Mouse (Mus musculus): ENCODE data around the gene Atrn.

Atrn gene

DNA sequence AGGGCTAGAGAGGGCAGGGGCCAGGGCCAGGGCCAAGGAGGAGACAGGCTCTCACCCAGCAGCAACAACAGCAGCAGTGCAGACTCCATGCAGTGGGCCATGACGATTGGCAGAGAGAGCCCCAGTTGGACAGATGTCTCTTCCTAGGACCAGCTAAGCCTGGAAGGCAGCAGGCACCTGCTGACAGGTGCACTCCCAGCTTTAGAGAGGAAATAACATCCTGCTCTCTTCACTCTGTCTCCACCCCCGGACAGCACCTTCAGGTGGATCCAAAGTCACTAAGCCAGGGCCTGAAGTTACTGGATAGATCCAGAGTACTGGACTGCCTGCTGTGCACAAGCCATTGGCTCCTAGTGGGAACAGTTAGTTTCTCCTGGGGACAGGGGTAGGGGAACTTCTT, 136.7 kb downstream of the Atrn start, which contains the start of gene Gfra4:
Gene Gfra4 (minus strand): TSS at position 101 of the 400 bp plus-strand sequence.
- DNase-seq: no peak

DNA sequence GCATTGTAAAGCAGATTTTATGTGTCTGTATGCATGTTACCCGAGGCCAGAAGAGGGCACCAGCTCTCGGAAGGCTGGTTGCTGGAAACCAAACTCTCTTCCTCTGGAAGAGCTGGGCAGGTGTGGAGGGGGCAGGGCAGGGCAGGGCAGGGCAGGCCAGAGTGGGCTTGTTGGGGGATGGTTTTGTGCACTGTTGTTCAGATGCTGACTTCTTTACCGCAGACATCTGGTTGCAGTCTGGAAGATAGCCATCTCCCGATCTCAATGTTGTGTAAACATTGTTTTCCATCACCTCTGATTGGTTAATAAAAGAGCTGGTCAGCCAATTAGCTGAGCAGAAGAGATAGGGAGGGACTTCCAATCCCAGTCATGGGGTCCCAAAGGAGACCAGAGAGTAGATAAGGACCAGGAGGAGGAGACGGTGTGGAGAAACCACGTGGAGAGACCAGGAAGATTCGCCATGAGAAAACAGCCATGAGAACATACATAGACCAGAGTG, 138.1 kb downstream of the Atrn start:
- no peak for DNase-seq

DNA sequence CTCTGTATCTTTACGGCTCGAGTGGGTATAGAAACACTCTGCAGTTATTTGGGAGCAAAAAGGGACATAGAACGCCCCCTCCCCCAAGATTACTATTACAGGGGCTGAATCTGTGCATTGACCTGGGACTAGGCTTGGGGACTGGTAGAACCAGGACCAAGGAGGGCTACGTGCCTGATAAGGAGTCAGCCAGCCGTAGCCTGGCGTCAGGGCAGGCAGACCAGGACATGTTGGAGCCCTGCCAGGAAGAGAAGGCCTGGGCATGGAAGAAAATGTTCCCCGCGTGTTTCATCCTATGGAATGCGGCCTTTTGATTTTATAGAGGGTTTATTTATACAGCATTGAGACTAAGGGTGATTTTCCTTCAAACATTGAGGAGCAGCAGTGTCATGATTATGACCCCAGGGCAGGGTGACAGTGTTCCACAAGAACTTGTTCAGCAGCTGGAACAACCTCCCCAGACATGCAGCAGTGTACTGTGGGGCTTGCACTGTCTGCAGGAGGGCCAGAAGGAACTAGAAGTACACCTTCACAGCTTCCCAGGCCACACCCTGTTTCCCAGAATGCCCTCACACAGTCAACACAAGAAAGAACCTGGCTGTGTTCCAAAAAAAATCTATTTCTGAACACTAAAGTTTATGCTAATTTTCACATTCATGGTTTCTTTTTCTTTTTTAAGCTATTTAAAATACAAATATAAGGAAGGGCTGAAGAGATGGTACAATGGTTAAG, 138.9 kb downstream of the Atrn start:
- DNase-seq: no peak

DNA sequence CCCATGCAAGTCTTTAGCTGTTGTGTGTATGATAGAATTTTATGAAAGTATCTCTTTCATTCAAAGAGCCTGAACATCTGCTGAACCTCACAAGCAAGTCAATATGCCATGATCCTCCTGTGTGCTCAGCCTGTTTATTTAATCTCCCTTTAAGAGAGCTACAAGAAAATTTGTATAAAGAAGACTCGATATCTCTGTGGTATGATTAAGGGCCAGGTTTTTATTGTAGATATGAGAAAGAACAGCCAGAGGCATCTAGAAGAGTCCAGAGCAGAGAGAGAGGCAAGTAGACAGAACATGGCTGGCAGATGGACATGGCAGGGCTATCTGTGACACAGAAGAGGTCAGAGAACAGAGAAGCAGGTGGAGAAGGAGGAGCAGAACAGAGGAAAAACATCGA, 139.7 kb downstream of the Atrn start:
- no peak for DNase-seq

DNA sequence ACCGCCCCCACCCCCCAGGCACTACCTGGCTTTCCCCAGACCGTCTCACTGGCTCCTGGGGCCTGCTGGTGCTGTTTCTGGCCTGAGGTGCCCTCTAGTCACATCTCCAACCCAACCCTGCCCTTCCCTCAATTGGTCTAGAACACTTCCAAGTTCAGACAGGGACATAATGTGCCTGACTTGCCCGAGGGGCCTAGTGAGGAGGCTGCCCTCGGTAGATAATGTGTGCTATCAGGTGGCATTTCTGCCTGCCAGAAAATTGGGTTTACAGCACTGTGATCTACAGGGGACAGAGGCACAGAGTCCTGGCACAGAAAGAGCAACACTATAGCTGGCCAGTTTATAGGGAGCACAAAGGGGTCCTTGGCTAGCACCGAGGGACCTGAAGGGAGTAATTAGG, 145.7 kb downstream of the Atrn start:
- no peak for DNase-seq

DNA sequence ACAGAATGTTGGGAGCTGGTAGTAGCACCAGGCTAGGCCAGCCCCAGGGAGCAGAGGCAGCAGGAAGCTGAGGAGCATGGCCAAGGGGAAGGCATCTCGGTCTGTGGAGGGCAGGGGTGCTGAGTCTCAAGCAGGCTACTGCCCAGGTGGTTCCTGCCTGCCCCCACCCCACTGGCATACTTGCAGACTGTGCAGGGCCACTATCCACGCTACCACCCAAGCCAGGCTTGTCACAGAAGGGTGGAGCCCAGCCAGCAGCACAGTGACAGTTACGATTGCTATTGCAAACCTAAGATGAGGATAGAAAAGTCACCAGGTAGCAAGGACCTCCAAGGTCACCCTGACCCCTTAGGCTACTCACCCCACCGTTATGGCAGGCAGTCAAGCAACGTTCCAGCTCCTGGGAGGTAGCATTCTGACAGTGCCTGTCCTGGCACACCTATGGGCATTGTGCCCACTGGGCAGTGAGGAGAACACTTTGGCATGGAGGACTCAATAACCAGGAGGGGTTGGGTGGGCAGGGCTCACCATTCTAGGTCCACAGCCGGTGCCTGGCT, 146.6 kb downstream of the Atrn start:
- no peak for DNase-seq

DNA sequence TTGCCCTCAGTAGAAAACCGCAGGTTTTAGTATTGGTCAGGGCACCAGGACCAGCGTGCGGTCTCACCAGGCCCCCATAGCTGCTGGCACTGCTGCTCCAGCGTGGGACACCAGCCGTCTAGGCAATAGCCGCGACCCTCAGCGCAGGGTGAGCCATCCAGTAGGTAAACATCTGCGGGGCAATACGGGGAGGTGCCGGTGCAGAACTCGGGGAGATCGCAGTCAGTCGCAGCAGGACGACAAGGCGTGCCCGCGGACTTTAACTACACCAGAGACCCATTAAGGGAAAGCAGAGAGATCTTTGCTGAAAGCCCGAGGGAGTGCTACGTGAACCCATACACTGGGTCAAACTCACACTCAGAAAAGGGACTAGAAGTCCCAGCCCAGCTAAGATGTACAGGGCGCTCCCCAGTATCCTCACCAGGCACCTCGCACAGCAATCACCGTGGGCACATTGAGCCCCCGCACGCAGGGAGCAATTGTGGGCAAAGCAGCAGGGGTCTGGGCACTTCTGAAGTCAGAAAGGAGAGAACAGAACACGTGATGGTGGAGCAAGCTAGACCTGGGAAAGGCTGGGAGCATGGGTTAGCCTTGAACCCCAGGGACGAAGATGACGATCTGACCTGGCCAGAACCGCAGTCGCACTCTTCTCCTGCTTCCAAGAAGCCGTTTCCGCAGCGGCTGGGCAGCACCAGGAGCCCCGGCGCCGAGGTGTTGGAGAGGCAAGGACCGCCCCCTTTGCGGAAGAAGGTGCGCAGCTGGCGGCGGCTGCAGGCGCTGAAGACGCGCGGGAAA, 147.8 kb downstream of the Atrn start:
- DNase-seq: no peak

DNA sequence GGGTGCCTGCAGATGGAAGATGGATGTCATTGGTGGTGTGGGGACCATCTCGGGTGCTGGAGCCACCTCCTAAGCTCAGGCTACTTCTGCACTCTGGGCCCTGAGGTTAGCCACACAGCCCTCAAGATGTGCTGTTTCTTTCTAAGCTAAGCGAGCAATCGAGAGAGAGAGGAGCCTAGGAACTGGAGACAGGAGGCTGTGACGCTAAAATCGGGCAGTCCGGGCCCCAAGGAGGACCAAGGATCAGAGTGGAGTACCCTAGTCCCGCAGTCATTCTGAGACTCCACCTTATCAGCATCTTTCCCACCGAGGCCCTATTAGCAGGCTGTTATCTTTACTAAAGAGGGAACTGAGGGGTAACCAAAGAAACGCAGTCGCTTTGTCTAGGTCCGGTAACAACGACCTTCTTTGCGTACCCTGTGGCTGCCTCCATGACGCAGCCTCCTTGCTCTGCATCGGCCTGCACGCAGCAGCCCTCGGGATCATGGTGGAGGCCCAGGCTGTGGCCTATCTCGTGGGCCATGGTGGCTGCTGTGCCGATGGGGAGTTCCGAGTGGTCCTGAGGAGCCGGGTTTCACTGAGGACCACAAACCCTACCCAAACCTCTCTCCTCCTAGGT, 148.5 kb downstream of the Atrn start:
- no peak for DNase-seq

DNA sequence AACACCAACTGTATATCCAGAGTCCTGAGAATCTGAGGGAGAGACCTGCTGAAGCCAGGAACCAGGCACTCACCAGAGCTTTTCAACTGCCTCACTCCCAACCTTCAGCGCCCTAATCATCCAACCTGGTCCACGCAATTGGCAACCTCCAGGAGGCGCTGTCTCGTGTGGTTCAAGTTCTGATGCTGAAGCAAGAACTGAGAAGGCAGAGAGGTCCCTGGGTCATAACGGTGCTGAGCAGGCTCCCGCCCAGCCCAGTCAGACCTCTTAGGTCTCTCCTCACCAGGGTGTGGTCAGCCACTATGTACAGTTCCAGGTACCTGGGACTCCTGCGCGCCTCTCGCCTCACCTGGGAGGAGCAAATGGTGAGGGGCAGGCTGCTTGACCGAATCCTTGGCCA, 149.3 kb downstream of the Atrn start:
- peak; percentile 69 for DNase-seq

DNA sequence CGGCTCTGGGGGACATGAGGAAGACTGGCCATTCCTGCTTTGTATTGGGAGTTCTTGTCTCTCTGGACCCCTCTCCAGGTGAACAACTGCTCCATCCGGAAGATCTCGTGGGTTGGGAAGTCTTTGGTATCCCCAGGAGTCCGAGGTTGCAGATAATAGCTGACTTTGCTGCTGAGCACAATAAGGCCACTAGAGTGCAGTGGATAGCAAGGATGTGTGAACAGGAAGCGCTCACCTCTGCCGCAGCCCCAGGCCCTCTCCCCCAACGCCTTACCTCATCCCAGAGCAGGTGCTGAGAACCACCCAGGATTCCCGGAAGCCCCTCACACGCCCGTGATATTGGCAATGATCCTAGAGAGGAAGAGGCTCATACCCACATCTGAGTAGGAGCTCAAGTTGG, 149.9 kb downstream of the Atrn start:
- no peak for DNase-seq

DNA sequence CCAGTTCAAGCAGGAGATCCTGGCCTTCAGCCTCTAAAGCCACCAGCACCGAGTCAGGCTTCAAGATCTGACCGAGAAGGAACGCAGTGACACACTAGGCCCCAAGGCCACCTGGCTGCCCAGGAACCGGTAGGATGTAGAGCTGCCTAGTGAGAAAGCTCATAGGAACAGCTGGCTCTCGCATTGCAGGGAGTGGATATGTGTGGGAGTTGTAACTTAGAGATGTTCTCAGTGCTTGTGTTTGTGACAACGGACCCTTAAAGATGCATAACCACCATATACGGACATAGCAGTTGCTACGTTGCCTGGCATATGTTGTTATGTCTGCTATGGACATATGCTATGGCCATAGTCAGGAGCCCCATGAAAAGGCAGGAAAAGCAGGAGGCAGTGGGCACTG, 152.4 kb downstream of the Atrn start:
- DNase-seq: no peak

DNA sequence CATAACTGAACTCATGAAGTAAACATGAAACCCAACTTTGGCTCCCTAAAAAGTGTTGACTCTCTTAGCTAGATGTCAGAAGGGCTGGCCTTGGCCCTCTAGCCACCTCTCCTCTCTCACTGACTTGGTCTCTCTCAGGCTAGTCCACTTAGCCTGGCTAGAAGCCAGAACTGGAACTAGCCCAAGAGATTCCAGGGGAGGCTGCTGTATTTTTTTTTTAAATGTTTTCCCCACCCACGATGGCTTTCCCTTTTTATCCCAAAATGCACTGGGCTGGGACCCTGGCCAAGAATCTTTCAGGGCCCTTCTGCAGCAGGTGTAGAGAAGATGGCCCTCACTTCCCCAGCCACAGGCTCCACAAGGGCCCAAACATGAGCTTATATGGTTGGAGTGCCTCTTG, 153.1 kb downstream of the Atrn start:
- DNase-seq: peak; percentile 78

DNA sequence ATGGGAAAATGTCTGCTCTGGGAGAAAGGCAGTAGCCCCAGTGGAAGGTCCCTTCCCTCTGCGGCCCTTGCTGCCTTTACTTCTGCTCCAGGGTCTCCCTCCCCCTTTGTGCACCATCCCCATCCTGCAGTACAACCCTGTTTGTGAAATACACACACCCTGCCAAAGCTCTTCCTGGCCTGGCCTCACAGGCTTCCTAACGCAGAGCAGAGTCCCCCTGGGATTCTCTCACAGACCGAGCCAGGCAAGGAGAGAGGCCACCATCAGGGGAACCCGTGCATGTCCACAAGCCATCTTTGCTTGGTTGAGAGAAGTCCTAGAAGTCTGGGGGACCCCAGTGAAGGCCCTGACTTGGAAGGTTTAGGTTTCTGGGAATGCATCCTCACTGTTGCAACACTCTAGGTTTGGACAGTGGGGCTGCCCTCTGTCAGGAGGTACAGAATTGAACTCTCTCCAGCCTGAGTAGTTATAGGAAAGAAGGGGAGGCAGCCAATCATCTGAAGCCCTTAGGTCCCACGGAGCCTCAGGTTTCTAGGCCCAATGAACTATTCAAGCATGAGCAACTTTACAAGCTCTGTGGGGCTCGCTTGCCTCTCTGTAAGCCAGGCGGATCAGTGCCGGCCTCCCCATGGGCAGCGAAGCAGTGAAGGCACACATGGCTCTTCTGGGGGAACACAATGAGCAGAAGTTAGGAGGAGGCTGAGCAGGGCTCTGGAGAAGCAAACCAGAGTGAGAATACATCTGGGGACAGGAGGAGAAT, 153.7 kb downstream of the Atrn start:
- no peak for DNase-seq

DNA sequence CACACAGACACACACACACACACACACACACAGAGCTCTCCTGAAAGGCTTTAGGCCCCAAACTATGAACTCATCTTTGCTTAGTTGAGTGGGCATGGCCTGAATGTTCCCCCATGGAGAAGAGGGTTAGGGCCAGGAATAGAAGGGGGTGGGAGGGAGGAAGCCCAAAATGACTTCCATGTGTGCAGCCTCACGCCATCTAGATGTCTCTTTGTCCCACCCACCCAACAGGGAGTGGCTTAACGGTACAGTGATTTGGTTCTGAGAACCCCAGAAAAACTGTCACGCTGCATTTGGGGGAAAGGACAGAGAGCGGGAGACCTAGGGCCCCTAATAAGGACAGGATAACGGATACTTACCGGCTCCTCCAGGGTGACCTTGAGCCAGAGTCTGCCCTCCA, 154.5 kb downstream of the Atrn start:
- no peak for DNase-seq

DNA sequence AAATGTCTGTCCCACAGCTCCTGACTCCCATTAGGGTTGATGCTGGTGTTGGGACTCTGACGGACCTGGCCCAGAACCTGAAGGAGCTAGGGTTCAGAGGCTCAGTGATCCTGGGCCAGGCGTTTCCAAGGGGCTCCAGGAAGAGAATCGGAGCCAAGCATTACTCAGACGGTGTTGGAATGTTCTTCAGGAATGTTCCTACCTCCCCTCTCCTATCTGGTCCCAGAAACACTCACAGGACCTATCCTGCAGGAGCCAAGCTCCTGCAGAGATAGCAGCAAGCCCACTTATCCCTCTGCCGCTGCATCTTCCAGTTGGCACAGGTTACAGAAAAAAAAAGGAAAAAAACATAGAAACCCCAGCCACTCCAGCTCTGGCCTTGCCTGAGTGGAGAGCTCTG, 155.3 kb downstream of the Atrn start:
- DNase-seq: no peak

DNA sequence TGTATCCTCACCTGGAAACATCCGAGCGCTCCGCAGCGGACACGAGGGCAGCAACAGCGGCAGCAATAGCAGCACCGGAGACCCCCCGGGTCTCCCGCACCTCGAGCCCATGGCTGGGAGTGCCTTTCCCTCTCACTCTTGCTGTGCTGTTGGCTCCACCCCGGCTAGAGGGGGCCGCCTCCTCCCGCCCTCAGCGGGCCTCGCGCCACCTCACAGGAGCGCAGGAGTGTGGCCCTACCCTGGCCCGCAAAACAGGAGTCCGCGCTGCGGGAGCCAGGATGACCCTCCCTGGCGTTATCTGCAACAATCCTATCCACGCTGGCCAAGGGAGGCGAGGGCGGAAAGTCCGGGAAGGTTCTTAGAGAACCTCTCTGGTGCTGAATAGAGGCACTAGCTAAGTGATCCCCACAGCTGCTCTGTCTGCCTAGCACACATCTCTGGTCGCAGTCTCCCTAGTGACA, 157.1 kb downstream of the Atrn start, which contains the start of gene Adam33:
Gene Adam33 (minus strand): TSS at position 411 of the 461 bp plus-strand sequence.
- DNase-seq: no peak

DNA sequence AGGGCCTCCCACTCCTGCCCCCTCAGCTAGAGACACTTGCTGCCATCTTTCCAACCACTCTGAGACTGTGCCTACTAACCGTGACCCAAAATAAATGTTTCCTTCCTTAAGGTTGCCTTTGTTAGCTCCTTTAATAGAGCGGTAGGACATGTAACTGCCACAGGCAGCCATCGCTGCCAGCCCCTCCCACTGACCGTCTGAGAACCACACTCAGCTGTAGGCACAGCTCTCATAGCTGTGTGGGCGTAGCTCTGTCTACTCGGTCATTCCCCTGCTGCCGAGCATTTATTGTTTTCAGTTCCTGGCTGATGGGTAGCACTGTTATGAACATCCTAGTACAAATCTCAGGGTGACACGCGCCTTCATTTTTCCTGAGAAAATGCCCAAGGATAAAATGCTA, 160.0 kb downstream of the Atrn start:
- DNase-seq: no peak

DNA sequence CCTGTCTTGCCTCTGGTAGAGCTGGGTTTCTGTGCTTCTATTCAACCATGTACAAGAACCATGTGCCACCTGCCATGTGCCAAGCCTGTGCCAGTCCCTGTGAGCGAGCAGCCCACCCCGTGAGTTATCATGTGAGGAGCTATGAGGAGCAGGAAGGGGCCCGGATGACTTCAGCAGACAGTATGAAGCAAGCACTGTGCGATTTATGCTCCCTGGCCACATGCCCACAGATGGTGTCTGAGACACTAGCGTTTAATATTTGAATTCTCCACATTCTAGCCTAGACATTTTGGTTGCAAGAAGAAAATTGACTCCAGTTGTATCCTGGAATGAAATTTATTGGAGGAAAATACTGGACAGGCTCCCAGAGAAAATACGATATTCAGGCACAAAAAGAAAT, 161.2 kb downstream of the Atrn start:
- peak; percentile 43 for DNase-seq

DNA sequence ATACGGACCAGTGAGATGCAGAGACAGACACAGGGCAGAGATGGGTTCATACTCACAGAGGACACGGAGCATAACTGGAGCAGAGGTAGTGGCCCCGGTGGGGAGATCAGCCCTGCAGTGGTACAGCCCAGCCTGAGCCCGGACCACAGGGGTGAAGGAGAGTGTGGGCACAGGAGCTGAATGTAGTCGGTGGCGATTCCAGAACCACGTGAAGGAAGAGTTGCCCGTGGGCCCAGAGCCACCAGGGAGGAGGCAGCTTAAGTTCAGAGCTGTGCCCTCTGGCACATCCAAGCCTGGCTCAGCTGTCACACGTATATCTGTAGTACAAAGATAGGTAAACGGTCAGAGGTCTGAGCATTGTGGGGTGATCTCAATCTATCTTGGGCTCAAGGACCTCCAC, 166.2 kb downstream of the Atrn start:
- no peak for DNase-seq
